Mouse (Mus musculus): ENCODE measurements around the gene Mpped2. TPM values are rescaled to one million over a fixed set of nuclear protein-coding genes. Genes with fewer than 3 reads are reported as not detected.

Gene Mpped2
- total and polyA plus RNA-seq, 3 experiments = 0.04 to 0.10 TPM; not detected in 1

DNA sequence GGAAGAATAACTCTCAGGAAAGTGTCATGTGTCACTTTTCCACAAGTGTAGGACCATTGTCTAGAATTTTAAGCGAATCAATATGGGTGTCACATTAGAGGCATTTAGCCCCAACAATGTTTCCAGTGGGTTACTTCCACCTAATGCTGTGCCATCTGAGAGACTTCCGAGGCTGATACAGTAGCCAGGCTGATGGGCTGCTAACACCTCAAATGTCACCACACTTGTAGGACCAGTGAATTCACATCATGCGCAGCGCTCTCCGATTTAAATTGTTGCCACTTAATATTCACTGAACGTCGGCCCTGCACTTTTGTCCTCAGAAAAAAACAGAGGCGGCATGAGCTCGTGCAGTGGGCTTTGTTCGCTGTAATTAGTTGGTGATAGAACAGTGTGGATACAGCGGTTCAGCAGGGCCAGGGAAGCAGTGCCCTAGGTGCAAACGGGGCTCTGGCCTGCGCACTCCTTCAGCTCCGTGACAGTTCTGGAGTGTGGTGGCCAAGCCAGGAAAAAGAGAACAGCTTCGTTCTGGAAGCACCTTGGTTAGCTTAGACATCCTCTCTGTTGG lies 42.8 kb downstream of the Mpped2 start:
- Histone ChIP-seq H3K9ac (ENCODE audit: control insufficient read depth, low read depth, low read length, poor library complexity, severe bottlenecking) (no peak overlapping the region), H3K4me3 (ENCODE audit: control insufficient read depth in 1 of 2, insufficient read depth in 1 of 2, low read depth in 2 of 2, low read length in 2 of 2) (no peak overlapping the region), H3K27me3 (ENCODE audit: control insufficient read depth in 1 of 2, insufficient read depth in 2 of 2, low read length in 2 of 2) (no peaks in the 10 kb centered on the region), H3K27ac (ENCODE audit: control insufficient read depth, low read depth, low read length) (peak overlapping the region; percentile 7; the same call in 1 of the 2 replicates), H3K4me1 (ENCODE audit: control insufficient read depth in 1 of 2, insufficient read depth in 2 of 2, low read length in 2 of 2) (peaks cover 10 to 24% of the 10 kb centered on the region in 2 experiments), H3K9me3 (replicated peaks; ENCODE audit: insufficient read depth, low read length) (no peaks in the 10 kb centered on the region), H3K79me2 (ENCODE audit: control insufficient read depth, insufficient read depth, low read length, poor library complexity) (no peaks in the 10 kb centered on the region), H3K36me3 (ENCODE audit: control insufficient read depth in 1 of 2, insufficient read depth in 2 of 2, low read length in 2 of 2) (peaks cover 0 to 14% of the 10 kb centered on the region in 2 experiments; a peak in 2 of 4 replicates)
- no peak for TF ChIP-seq MYC (IDR thresholded peaks at IDR 0.05; ENCODE audit: low read depth, low read length)
- no peak for TF ChIP-seq GABPA (IDR thresholded peaks at IDR 0.05; ENCODE audit: low read depth, low read length)
- TF ChIP-seq RAD21 (IDR thresholded peaks at IDR 0.05; ENCODE audit: low read depth, low read length) = no peak
- DNase-seq (ENCODE audit: low read depth, low spot score) = no peak

DNA sequence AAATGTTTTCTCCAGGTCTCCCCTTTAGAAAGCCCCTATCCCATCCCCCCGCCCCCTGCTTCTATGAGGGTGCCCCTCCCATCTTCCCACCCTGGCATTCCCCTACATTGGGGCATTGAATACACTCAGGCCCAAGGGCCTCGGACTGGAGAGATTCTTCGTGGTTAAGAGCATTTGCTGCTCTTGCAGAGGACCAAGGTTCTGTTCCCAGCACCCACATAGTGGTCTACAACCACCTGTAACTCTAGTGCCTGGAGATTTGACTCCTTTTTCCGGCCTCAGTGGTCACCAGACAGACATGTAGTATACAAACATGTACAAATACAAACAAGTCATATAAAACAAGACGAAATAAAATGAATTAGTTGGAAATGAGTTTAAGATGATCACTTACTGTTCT lies 45.9 kb downstream of the Mpped2 start:
- Histone ChIP-seq H3K9ac (ENCODE audit: control insufficient read depth, low read depth, low read length, poor library complexity, severe bottlenecking) (no peak overlapping the region), H3K4me1 (ENCODE audit: control insufficient read depth in 1 of 2, insufficient read depth in 2 of 2, low read length in 2 of 2) (peaks cover 2 to 23% of the 10 kb centered on the region in 2 experiments; a peak in 3 of 4 replicates), H3K79me2 (ENCODE audit: control insufficient read depth, insufficient read depth, low read length, poor library complexity) (no peaks in the 10 kb centered on the region), H3K27me3 (ENCODE audit: control insufficient read depth in 1 of 2, insufficient read depth in 2 of 2, low read length in 2 of 2) (no peaks in the 10 kb centered on the region), H3K4me3 (ENCODE audit: control insufficient read depth in 1 of 2, insufficient read depth in 1 of 2, low read depth in 2 of 2, low read length in 2 of 2) (no peak overlapping the region), H3K9me3 (replicated peaks; ENCODE audit: insufficient read depth, low read length) (no peaks in the 10 kb centered on the region), H3K27ac (ENCODE audit: control insufficient read depth, low read depth, low read length) (no peak overlapping the region), H3K36me3 (ENCODE audit: control insufficient read depth in 1 of 2, insufficient read depth in 2 of 2, low read length in 2 of 2) (peaks cover 0 to 10% of the 10 kb centered on the region in 2 experiments; a peak in 2 of 4 replicates)
- TF ChIP-seq ZMIZ1 (IDR thresholded peaks at IDR 0.05; ENCODE audit: low read depth, low read length) (no peak), GABPA (IDR thresholded peaks at IDR 0.05; ENCODE audit: low read depth, low read length) (no peak), ETS1 (IDR thresholded peaks at IDR 0.05; ENCODE audit: low read depth, low read length) (no peak), RAD21 (IDR thresholded peaks at IDR 0.05; ENCODE audit: low read depth, low read length) (no peak), SIN3A (IDR thresholded peaks at IDR 0.05; ENCODE audit: low read length) (no peak), POLR2AphosphoS5 (IDR thresholded peaks at IDR 0.05; ENCODE audit: borderline replicate concordance, low read depth, low read length) (no peak), CTCF (IDR thresholded peaks at IDR 0.05 in 2 of 3, conservative IDR thresholded peaks at IDR 0.05 in 1 of 3; ENCODE audit: control insufficient read depth in 1 of 3, insufficient read depth in 1 of 3, low read depth in 2 of 3, low read length in 3 of 3, poor library complexity in 1 of 3, severe bottlenecking in 1 of 3) (no peak), RCOR1 (IDR thresholded peaks at IDR 0.05; ENCODE audit: low read depth, low read length) (no peak), JUND (IDR thresholded peaks at IDR 0.05; ENCODE audit: low read depth, low read length) (no peak), TBP (IDR thresholded peaks at IDR 0.05; ENCODE audit: low read depth, low read length) (no peak), ZKSCAN1 (IDR thresholded peaks at IDR 0.05; ENCODE audit: low read depth, low read length) (no peak), KAT2A (conservative IDR thresholded peaks at IDR 0.05; ENCODE audit: low read depth, low read length) (no peak), ELF1 (IDR thresholded peaks at IDR 0.05; ENCODE audit: low read depth, low read length) (no peak), GATA1 (IDR thresholded peaks at IDR 0.05; ENCODE audit: low read depth, low read length) (no peak), MYC (IDR thresholded peaks at IDR 0.05; ENCODE audit: low read depth, low read length) (no peak), MYB (IDR thresholded peaks at IDR 0.05; ENCODE audit: low read depth, low read length) (no peak), USF2 (IDR thresholded peaks at IDR 0.05; ENCODE audit: borderline replicate concordance in 1 of 2, insufficient read depth in 1 of 2, low read depth in 1 of 2, low read length in 2 of 2) (no peak), MEF2A (IDR thresholded peaks at IDR 0.05; ENCODE audit: extremely low read depth, insufficient replicate concordance, low read depth, low read length, poor library complexity, severe bottlenecking) (no peak)
- DNase-seq (ENCODE audit: low read depth, low spot score) = no peak
